Mouse (Mus musculus): ENCODE measurements around the gene Pxn.

DNA sequence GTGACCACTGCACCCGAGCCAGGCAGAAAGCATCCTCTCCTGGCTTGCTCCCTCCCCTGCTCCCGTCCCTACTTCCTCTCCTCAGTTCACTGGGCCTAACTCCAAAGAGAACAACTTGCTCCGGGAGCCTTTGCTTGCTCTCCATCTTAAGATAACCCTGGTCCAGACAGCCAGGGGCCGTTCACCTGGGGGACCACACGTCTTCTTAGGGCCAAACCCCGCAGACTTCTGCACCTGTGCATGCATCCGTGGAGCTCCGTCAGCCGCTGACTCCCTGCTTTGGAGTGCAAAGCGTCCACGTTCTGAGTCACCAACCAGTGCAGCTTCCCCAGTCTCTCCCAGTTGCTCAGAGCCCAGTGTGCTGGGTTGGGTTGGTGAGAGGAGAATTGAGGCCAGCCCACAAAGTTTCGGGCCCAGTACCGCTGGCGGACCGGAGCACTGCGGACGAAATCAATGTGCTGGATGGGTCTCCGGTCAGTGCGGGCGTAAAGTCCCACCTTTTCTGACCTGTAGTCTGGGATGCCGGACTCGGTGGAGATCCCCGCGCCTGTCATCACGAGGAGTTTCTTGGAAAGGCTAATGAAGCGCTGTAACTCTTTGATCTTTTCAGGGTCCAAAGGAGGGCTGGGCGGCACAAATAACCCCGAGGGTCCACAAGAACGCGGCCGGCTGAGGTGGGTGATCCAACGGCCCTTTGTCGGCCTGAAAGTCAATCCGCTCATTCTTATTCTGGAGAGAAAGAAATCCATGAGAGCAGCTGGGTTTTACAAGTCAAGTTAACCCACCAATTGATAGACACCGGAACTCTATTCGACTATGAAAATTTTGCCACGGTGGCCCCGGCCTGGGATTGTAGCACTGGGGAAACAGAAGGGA, 23.8 kb upstream of the Pxn start:
- TF ChIP-seq POLR2A (IDR thresholded peaks at IDR 0.05; ENCODE audit: low read depth, low read length), result no peak
- TF ChIP-seq CTCF (IDR thresholded peaks at IDR 0.05; ENCODE audit: extremely low read depth, insufficient read length, insufficient replicate concordance, low read depth, low read length), result no peak
